In genomic region chr7:125554456-125555114, GRCm38 (mm10) we compare ENCODE assay signal across 10 mouse cellular contexts. TPM values are rescaled to one million over a fixed set of nuclear protein-coding genes. Genes with fewer than 3 reads are reported as not detected.
DNase-seq lines count a peak whose midpoint lies in the region; ATAC-seq and TF ChIP-seq lines count a peak whose summit lies in the region.
"Had no signal": no experiment of that assay in that cellular context is flagged by ENCODE, and none has a peak within 500 bp of the region (broad histone marks: within the 10 kb centered on the region; RNA-seq: fewer than 3 reads in every experiment).

No protein-coding gene starts in this region.

- H3K27me3 ChIP-seq in heart, embryonic 11.5 days (ENCODE audit: control insufficient read depth, insufficient read depth, low read length), result peaks cover 11% of the 10 kb centered on the region
- H3K27me3 ChIP-seq in CH12.LX (replicated peaks), result peaks cover 4% of the 10 kb centered on the region
- no peaks in the 10 kb centered on the region for H3K27me3 ChIP-seq in liver, postnatal 0 days (ENCODE audit: insufficient read depth, low read length)

- no peak for TF ChIP-seq CTCF in CH12.LX (conservative IDR thresholded peaks at IDR 0.05 in 1 of 2, IDR thresholded peaks at IDR 0.05 in 1 of 2; ENCODE audit: low read depth in 2 of 2, low read length in 2 of 2)
- no peak for TF ChIP-seq CTCF in liver, postnatal 0 days (IDR thresholded peaks at IDR 0.05; ENCODE audit: low read depth)

- H3K4me3 ChIP-seq in heart, embryonic 11.5 days (ENCODE audit: low read depth, low read length), result no peak overlapping the region
- H3K4me3 ChIP-seq in CH12.LX (replicated peaks in 1 of 3; ENCODE audit: low read depth in 2 of 3, low read length in 2 of 3, poor library complexity in 1 of 3), result peak overlapping the region; percentile 21 to 83 (median 25)
- H3K4me3 ChIP-seq in liver, postnatal 0 days (ENCODE audit: low read depth, low read length), result peak overlapping the region; percentile 90
- H3K4me3 ChIP-seq: forebrain, embryonic 12.5 days; limb, embryonic 12.5 days had no signal

- no peak for ATAC-seq in heart, embryonic 11.5 days (replicated peaks; ENCODE audit: insufficient number of reproducible peaks, low FRiP score, low TSS enrichment)
- ATAC-seq in liver, postnatal 0 days, result no peak

- 78% methylated on average over 9 of the region's 9 CpGs for WGBS in heart, embryonic 11.5 days (ENCODE audit: insufficient replicate concordance)
- WGBS in liver, postnatal 0 days (ENCODE audit: insufficient replicate concordance), result 45% methylated on average over 9 of the region's 9 CpGs

- no peak overlapping the region for H3K9ac ChIP-seq in heart, embryonic 11.5 days (ENCODE audit: low read depth, low read length)
- H3K9ac ChIP-seq in CH12.LX (ENCODE audit: insufficient read depth, low read depth), result no peak overlapping the region
- peak overlapping the region; percentile 92 for H3K9ac ChIP-seq in liver, postnatal 0 days (replicated peaks)
- H3K9ac ChIP-seq: forebrain, embryonic 12.5 days; limb, embryonic 12.5 days had no signal

- peaks cover 16% of the 10 kb centered on the region for H3K79me2 ChIP-seq in CH12.LX (replicated peaks; ENCODE audit: control insufficient read depth, extremely low read depth, insufficient read depth, poor library complexity, severe bottlenecking)

- no peak for TF ChIP-seq EP300 in CH12.LX (IDR thresholded peaks at IDR 0.05; ENCODE audit: low read length)
- TF ChIP-seq EP300 in liver, postnatal 0 days (IDR thresholded peaks at IDR 0.05; ENCODE audit: low read depth), result no peak

- peak; percentile 5 for DNase-seq in heart, postnatal 25 days (ENCODE audit: low spot score)
- DNase-seq in 416B (ENCODE audit: low read depth) (peak; percentile 65), CH12.LX (ENCODE audit: extremely low read depth) (peak; percentile 48)
- no peak for DNase-seq in liver, postnatal 0 days
- no peak for DNase-seq in yolk sac, embryonic 10.5 days (ENCODE audit: low spot score)
- DNase-seq in retina, postnatal 1 day, result no peak
- DNase-seq in urinary bladder, postnatal 14 days (ENCODE audit: low spot score), result no peak

- H3K9me3 ChIP-seq in heart, embryonic 11.5 days (replicated peaks; ENCODE audit: control insufficient read depth, low read length), result no peaks in the 10 kb centered on the region
- no peaks in the 10 kb centered on the region for H3K9me3 ChIP-seq in CH12.LX (replicated peaks; ENCODE audit: low read length)
- no peaks in the 10 kb centered on the region for H3K9me3 ChIP-seq in liver, postnatal 0 days (ENCODE audit: low read length)
- H3K9me3 ChIP-seq: forebrain, embryonic 12.5 days; limb, embryonic 12.5 days had no signal

- dilution Hi-C loops in CH12.LX (cut with MboI; ENCODE audit: extremely low pct_ligation_motif_present, extremely low pct_unique_long_range_greater_than_20kb, low sequenced_read_pairs), result no loop called here

- no peaks in the 10 kb centered on the region for H3K36me3 ChIP-seq in heart, embryonic 11.5 days (ENCODE audit: control insufficient read depth, insufficient read depth, low read length)
- peaks cover 3 to 35% of the 10 kb centered on the region in 2 experiments for H3K36me3 ChIP-seq in CH12.LX (replicated peaks in 1 of 2; ENCODE audit: control insufficient read depth in 1 of 2, insufficient read depth in 1 of 2, low read length in 1 of 2)
- 0 out of 2 replicates have a peak, but pooled peaks cover 3% of the 10 kb centered on the region for H3K36me3 ChIP-seq in liver, postnatal 0 days (replicated peaks; ENCODE audit: insufficient read depth, low read length)
- H3K36me3 ChIP-seq: forebrain, embryonic 12.5 days; limb, embryonic 12.5 days had no signal

- no peak for TF ChIP-seq POLR2A in CH12.LX (IDR thresholded peaks at IDR 0.05; ENCODE audit: low read depth, low read length)

- H3K4me2 ChIP-seq in heart, embryonic 11.5 days, result no peak overlapping the region
- peak overlapping the region; percentile 52 for H3K4me2 ChIP-seq in CH12.LX (ENCODE audit: insufficient read depth, low read depth, poor library complexity, severe bottlenecking)
- peak overlapping the region; percentile 91 for H3K4me2 ChIP-seq in liver, postnatal 0 days (ENCODE audit: low read depth, low read length)
- H3K4me2 ChIP-seq: forebrain, embryonic 12.5 days; limb, embryonic 12.5 days had no signal

- in situ Hi-C loops in CH12.LX (cut with MboI; ENCODE audit: low pct_ligation_motif_present, low pct_unique_long_range_greater_than_20kb, low sequenced_read_pairs), result loop anchor here (5.0 kb wide), 2 partner anchors 37 to 67 kb away; no protein-coding TSS in a partner anchor

- H3K4me1 ChIP-seq in heart, embryonic 11.5 days (ENCODE audit: control insufficient read depth, insufficient read depth, low read length), result peaks cover 18% of the 10 kb centered on the region
- peaks cover 43 to 75% of the 10 kb centered on the region in 2 experiments for H3K4me1 ChIP-seq in CH12.LX (ENCODE audit: control insufficient read depth in 1 of 2, insufficient read depth in 2 of 2)
- H3K4me1 ChIP-seq in liver, postnatal 0 days (ENCODE audit: insufficient read depth), result peaks cover 89% of the 10 kb centered on the region

- H3K27ac ChIP-seq in heart, embryonic 11.5 days (ENCODE audit: low read depth, low read length), result no peak overlapping the region
- H3K27ac ChIP-seq in CH12.LX (ENCODE audit: insufficient read depth, low read depth), result no peak overlapping the region
- peak overlapping the region; percentile 95 for H3K27ac ChIP-seq in liver, postnatal 0 days (ENCODE audit: low read depth)
- H3K27ac ChIP-seq: forebrain, embryonic 12.5 days; limb, embryonic 12.5 days had no signal

- intact Hi-C loops in heart, postnatal 25 days (cut with DNase I), result no loop called here

- TF ChIP-seq RAD21 in CH12.LX (IDR thresholded peaks at IDR 0.05; ENCODE audit: low read depth, low read length), result no peak

TF ChIP-seq in CH12.LX, 34 proteins besides CTCF, POLR2A, EP300 and RAD21:
- peak; percentile 4; the same call in 1 of the 2 replicates for TF ChIP-seq MAFK (IDR thresholded peaks at IDR 0.05; ENCODE audit: insufficient replicate concordance, low read length)
- no peak for TF ChIP-seq NELFE (IDR thresholded peaks at IDR 0.05; ENCODE audit: low read depth, low read length)
- 0 out of 2 replicates have a peak, but pooled peaks have one; percentile 27 for TF ChIP-seq SIN3A (IDR thresholded peaks at IDR 0.05; ENCODE audit: low read length)
- no peak for TF ChIP-seq NRF1 (IDR thresholded peaks at IDR 0.05; ENCODE audit: low read depth, low read length)
- TF ChIP-seq ELF1 (IDR thresholded peaks at IDR 0.05; ENCODE audit: low read depth, low read length), result 0 out of 2 replicates have a peak, but pooled peaks have one; percentile 27
- peak; percentile 63; the same call in 1 of the 2 replicates for TF ChIP-seq CHD2 (IDR thresholded peaks at IDR 0.05; ENCODE audit: low read length)
- no peak for TF ChIP-seq BHLHE40 (IDR thresholded peaks at IDR 0.05; ENCODE audit: low read depth, low read length)

RNA-seq across cellular contexts. Expression of gene Il4ra, which starts 2.7 kb away (rescaled TPM):
- total RNA-seq in heart, postnatal 25 days (2021), result 10 to 100 TPM; 13.3 to 18.6 TPM
- polyA plus RNA-seq in heart, embryonic 11.5 days (2014; fragmentation: Nextera tagmentation; extraction: Ambion mirVana), result 1.5 and 1.6 TPM in 2 replicates
- total RNA-seq in CH12.LX (2012; rRNA removed) (15.8 and 18.2 TPM in 2 replicates), CH12.LX (2014; rRNA removed) (20.7 and 26.4 TPM in 2 replicates)
- polyA plus RNA-seq in CH12.LX (2012; ENCODE audit: insufficient read length, low read depth), result 25.4 and 27.4 TPM in 2 replicates
- 8.7 and 9.5 TPM in 2 replicates for polyA plus RNA-seq in liver, postnatal 0 days (2015; fragmentation: Nextera tagmentation; extraction: Ambion mirVana)

RNA-seq across cellular contexts. Expression of gene Il21r, which starts 48.6 kb away (rescaled TPM):
- total RNA-seq in heart, postnatal 25 days (2021), result under 1 TPM; 0.29 to 0.67 TPM
- polyA plus RNA-seq in heart, embryonic 11.5 days (2014; fragmentation: Nextera tagmentation; extraction: Ambion mirVana), result 0.10 TPM in 1 of 2 replicates, not detected in the other
- 129 and 142 TPM in 2 replicates for total RNA-seq in CH12.LX (2012; rRNA removed)
- total RNA-seq in CH12.LX (2014; rRNA removed), result 95.5 and 103 TPM in 2 replicates
- 191 and 252 TPM in 2 replicates for polyA plus RNA-seq in CH12.LX (2012; ENCODE audit: insufficient read length, low read depth)
- 0.70 TPM in 2 replicates for polyA plus RNA-seq in liver, postnatal 0 days (2015; fragmentation: Nextera tagmentation; extraction: Ambion mirVana)

Comparison
In these comparisons a context has a peak if more than half of its experiments do, and no peak if none do; other contexts are left out.
1. DNase-seq: peak in heart, postnatal 25 days (single experiment), 416B (single experiment) and CH12.LX (single experiment); none in liver, postnatal 0 days (single experiment), yolk sac, embryonic 10.5 days (single experiment), retina, postnatal 1 day (single experiment) and urinary bladder, postnatal 14 days (single experiment).
2. RNA of gene Il21r, which starts 48.6 kb away (polyA plus RNA-seq): 191 to 252 TPM in CH12.LX; 0.70 TPM in liver, postnatal 0 days and 0.10 TPM in heart, embryonic 11.5 days; every median in the first group is over 100 times any median in the second.